Mouse (Mus musculus) heart, adult 2 months (tissue): ENCODE data around the gene Catsper3. TPM values are rescaled to one million over a fixed set of nuclear protein-coding genes. Genes with fewer than 3 reads are reported as not detected.

Source experiments
- DNase-seq, 2 experiments: peaks; one replicate each; pipeline ENCODE4 v3.0.0; 2021
- H3K27ac ChIP-seq: fragments of 200-600 bp; 2 replicates; pipeline ENCODE4 v1.8.1; 2022
- H3K27me3 ChIP-seq: fragments of 200-500 bp; 2 replicates; pipeline ENCODE4 v1.6.1; 2012; ENCODE audit warnings: mild to moderate bottlenecking, low read length, inconsistent platforms, mixed read lengths; ENCODE audit not compliant: control insufficient read depth, insufficient read depth
- H3K36me3 ChIP-seq: fragments of 200-500 bp; 2 replicates; pipeline ENCODE4 v1.6.1; 2012; ENCODE audit warnings: low read length, inconsistent platforms; ENCODE audit not compliant: control insufficient read depth, insufficient read depth
- H3K4me1 ChIP-seq: fragments of 200-500 bp; 2 replicates; pipeline ENCODE4 v1.6.1; 2011; ENCODE audit warnings: low read length; ENCODE audit not compliant: control insufficient read depth, insufficient read depth
- H3K4me3 ChIP-seq: fragments of 200-600 bp; 2 replicates; pipeline ENCODE4 v1.8.1; 2022
- H3K79me2 ChIP-seq: fragments of 200-500 bp; replicated peaks from 2 replicates; pipeline ENCODE4 v1.6.1; 2012; ENCODE audit warnings: mild to moderate bottlenecking, inconsistent platforms, low read length, moderate library complexity, mixed read lengths; ENCODE audit not compliant: control insufficient read depth, insufficient read depth
- H3K9ac ChIP-seq: fragments of 200-500 bp; 2 replicates; pipeline ENCODE4 v1.6.1; 2012; ENCODE audit warnings: low read depth, mild to moderate bottlenecking, control low read depth, inconsistent platforms, low read length, mixed read lengths
- CTCF ChIP-seq: fragments of 200-600 bp; IDR thresholded peaks from 2 replicates; pipeline ENCODE4 v1.8.1; 2022; ENCODE audit warnings: antibody characterized with exemption, mild to moderate bottlenecking, moderate library complexity
- EP300 ChIP-seq: fragments of 200-500 bp; IDR thresholded peaks from 2 replicates; pipeline ENCODE4 v1.6.1; 2011; ENCODE audit warnings: low read depth, low read length, control low read depth; ENCODE audit not compliant: insufficient read depth
- POLR2A ChIP-seq: fragments of 200-500 bp; IDR thresholded peaks from 2 replicates; pipeline ENCODE4 v1.6.1; 2011; ENCODE audit warnings: mild to moderate bottlenecking, low read depth, low read length, control low read depth; ENCODE audit not compliant: insufficient read depth
- WGBS: fragments of 180-500 bp; shearing (Covaris S2); methylation state at CpG from one replicate; pipeline ENCODE4 v1.1.7; 2018; 5-methylcytosine and 5-hydroxymethylcytosine counted together
- intact Hi-C: fragments of 180-260 bp; cut with DNase I; formaldehyde crosslinking; loops from one replicate; pipeline ENCODE4 v1.15.1; 2025
- polyA plus RNA-seq: library from polyadenylated mRNA; depleted of rRNA; stranded (reverse); fragments of >200 nt; gene quantifications from 2 replicates; pipeline ENCODE4 v1.2.3, GENCODE M21; 2012
- total RNA-seq, 2 experiments: library from RNA; stranded (reverse); gene quantifications; 2 replicates each; pipeline ENCODE4 v1.2.3; 2021

Catsper3 gene
- total and polyA plus RNA-seq, 3 experiments: 0.12 to 0.23 TPM; not detected in 1

DNA sequence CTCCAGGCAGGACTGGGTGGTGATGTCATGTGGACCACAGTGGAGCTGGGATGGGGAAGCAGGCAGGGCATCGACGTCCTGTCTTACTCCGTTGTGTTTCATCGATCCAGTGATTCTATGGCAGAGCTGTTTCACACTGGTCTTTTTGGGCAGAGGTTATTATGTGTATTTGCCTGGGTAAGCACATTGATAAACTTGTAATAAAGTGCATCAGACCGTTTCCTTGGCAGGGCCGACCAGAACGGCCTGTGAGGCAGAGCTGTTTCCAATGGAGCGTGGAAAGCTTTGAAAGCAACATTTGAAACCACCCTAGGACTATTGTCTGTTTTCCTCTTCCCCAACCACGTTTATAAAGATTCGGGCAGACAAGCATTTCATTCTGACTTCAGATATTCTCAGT is 23.8 kb upstream of the Catsper3 start:
- Histone ChIP-seq H3K36me3 (no peaks in the 10 kb centered on the region), H3K79me2 (no peaks in the 10 kb centered on the region), H3K4me1 (no peaks in the 10 kb centered on the region), H3K9ac (no peak overlapping the region), H3K4me3 (no peak overlapping the region), H3K27me3 (no peaks in the 10 kb centered on the region), H3K27ac (no peak overlapping the region)
- no peak for TF ChIP-seq CTCF
- TF ChIP-seq EP300: no peak
- TF ChIP-seq POLR2A: no peak
- intact Hi-C loops: no loop called here
- WGBS: 59% methylated on average over 10 of the region's 10 CpGs
- no peak for DNase-seq

GRCm38 (mm10) chr13:55761486-55761885 is 22.9 kb upstream of the Catsper3 start:
- Histone ChIP-seq H3K4me3 (no peak overlapping the region), H3K36me3 (no peaks in the 10 kb centered on the region), H3K27me3 (no peaks in the 10 kb centered on the region), H3K79me2 (no peaks in the 10 kb centered on the region), H3K9ac (no peak overlapping the region), H3K27ac (no peak overlapping the region), H3K4me1 (no peaks in the 10 kb centered on the region)
- 85% methylated on average over 10 of the region's 10 CpGs for WGBS
- TF ChIP-seq POLR2A (no peak), CTCF (no peak), EP300 (no peak)
- DNase-seq: no peak
- intact Hi-C loops: no loop called here

DNA sequence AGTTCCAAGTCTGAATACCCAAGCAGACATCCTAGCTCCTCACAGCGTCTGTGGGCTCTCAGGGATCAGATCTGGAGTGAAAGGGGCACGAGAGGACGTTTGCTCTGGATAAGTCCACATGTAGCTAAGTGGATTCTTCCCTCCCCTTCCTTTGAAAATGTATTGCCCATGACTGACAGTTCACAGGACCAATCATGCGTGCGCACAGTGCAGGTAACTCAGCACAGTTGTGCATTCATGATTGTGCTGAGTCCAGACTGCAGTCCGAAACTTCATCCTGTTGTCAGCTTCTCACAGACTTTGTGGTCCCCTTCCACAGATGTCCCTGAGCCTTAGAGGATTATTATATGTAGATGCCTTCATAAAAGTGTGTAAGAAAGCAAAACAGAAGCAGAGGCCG is 10.0 kb upstream of the Catsper3 start:
- TF ChIP-seq POLR2A (no peak), EP300 (no peak), CTCF (no peak)
- Histone ChIP-seq H3K27me3 (no peaks in the 10 kb centered on the region), H3K36me3 (no peaks in the 10 kb centered on the region), H3K4me1 (no peaks in the 10 kb centered on the region), H3K9ac (no peak overlapping the region), H3K79me2 (no peaks in the 10 kb centered on the region), H3K4me3 (no peak overlapping the region), H3K27ac (no peak overlapping the region)
- intact Hi-C loops: no loop called here
- 92% methylated on average over 7 of the region's 7 CpGs for WGBS
- DNase-seq: no peak

- TF ChIP-seq POLR2A (no peak), EP300 (no peak)
- H3K9ac ChIP-seq: no peak overlapping the region
- H3K4me1 ChIP-seq: no peaks in the 10 kb centered on the region
- no peaks in the 10 kb centered on the region for H3K36me3 ChIP-seq
- H3K4me3 ChIP-seq: no peak overlapping the region
- no peaks in the 10 kb centered on the region for H3K27me3 ChIP-seq
- no peak for DNase-seq
- H3K79me2 ChIP-seq: no peaks in the 10 kb centered on the region
- no peak overlapping the region for H3K27ac ChIP-seq
- WGBS: 54% methylated on average over 11 of the region's 11 CpGs
- intact Hi-C loops: no loop called here
Observed at GRCm38 (mm10) chr13:55775056-55775455, 9.3 kb upstream of the Catsper3 start.

DNA sequence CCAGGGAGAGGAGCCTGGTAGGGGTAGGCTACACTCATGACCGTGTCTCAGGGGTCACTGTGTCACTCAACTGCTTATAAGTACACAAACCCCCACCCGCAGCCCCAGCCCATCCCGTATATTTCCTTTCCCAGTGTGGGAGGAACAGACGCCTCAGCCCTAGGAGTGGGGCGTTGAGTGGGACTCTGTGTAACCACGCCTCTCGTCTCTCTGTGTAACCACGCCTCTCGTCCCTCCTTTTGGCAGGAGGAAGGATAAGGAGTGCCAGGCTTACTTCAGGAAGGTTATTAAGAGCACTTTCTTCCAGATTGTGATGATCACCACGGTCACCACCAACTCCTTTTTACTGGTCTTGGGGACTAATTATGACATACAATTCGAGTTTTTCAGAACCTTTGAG is 1.8 kb downstream of the Catsper3 start:
- Histone ChIP-seq H3K9ac (no peak overlapping the region), H3K27ac (no peak overlapping the region), H3K4me3 (no peak overlapping the region), H3K4me1 (no peaks in the 10 kb centered on the region), H3K36me3 (no peaks in the 10 kb centered on the region), H3K27me3 (0 out of 2 replicates have a peak, but pooled peaks cover under 1% of the 10 kb centered on the region), H3K79me2 (no peaks in the 10 kb centered on the region)
- TF ChIP-seq POLR2A (no peak), EP300 (no peak), CTCF (no peak)
- intact Hi-C loops: no loop called here
- DNase-seq: no peak
- 36% methylated on average over 11 of the region's 11 CpGs for WGBS

GRCm38 (mm10) chr13:55801246-55801645 is 16.9 kb downstream of the Catsper3 start:
- DNase-seq: no peak
- H3K36me3 ChIP-seq: no peaks in the 10 kb centered on the region
- no peak overlapping the region for H3K27ac ChIP-seq
- no peak overlapping the region for H3K4me3 ChIP-seq
- TF ChIP-seq POLR2A (no peak), CTCF (no peak), EP300 (no peak)
- intact Hi-C loops: no loop called here
- H3K79me2 ChIP-seq: no peaks in the 10 kb centered on the region
- H3K4me1 ChIP-seq: no peaks in the 10 kb centered on the region
- H3K27me3 ChIP-seq: no peaks in the 10 kb centered on the region
- no peak overlapping the region for H3K9ac ChIP-seq
- 69% methylated on average over 2 of the region's 2 CpGs for WGBS
